Mouse (Mus musculus) embryo, embryonic 9.5 days (tissue): ENCODE data around the gene Atad2b.
"Not testable (repeated sequence)": the region's sequence is repeated elsewhere in the genome, so short reads cannot be mapped to it uniquely, and the experiment has no call there.

Experiments
- DNase-seq: peaks from one replicate; pipeline ENCODE4 v3.0.0-alpha.2; 2017; ENCODE audit errors: extremely low spot score

Atad2b gene

GRCm38 (mm10) chr12:4910496-4910895 is 6.7 kb upstream of the Atad2b start:
- not testable (repeated sequence) for DNase-seq

DNA sequence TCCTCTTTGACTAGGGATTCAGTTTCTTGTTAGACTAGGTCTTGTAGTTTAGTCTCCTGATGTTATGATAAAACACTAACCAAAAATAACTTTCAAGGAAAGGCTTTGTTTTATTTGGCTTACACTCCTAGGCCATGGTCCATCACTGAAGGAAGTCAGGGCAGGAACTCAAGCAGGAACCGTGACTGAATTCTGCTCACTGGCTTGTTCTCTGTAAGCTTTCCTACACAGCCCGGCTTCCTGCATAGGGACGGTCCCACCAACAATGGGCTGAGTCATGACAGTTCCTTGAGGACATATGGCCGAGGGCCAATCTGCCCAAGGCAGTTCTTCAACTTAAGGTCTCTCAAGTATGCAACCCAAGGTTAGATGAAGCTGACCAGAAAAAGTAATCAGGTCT is 5.4 kb upstream of the Atad2b start:
- DNase-seq = no peak

GRCm38 (mm10) chr12:4914441-4914840 is 2.7 kb upstream of the Atad2b start:
- DNase-seq = no peak

- DNase-seq = no peak
Observed at GRCm38 (mm10) chr12:4914944-4915343, 2.2 kb upstream of the Atad2b start.

GRCm38 (mm10) chr12:4917805-4918591 is 845 bp downstream of the Atad2b start:
- DNase-seq = peak; percentile 78

GRCm38 (mm10) chr12:4928197-4928596 is 11.0 kb downstream of the Atad2b start:
- no peak for DNase-seq

GRCm38 (mm10) chr12:4930820-4931548 is 13.8 kb downstream of the Atad2b start:
- DNase-seq = no peak

GRCm38 (mm10) chr12:4952272-4952671 is 35.1 kb downstream of the Atad2b start:
- DNase-seq = no peak

DNA sequence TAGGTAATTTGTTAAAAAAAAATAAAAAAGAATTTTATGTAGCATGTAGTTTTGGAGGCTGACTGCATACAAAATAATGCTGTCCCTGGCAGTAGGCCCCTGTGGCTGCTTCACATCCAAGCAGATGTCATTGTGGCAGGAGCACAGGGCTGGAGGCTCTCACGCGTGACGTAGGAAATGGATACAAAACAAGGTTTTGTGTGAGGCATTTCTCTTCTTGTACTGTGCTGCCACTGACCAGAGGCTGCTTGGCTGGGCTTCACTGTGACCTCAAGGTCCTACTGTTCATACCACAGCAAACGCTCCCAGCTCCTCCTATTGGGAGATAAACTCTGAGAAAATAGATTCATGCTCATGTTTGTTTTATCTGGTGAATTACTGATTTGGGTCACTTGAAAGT is 36.0 kb downstream of the Atad2b start:
- no peak for DNase-seq

GRCm38 (mm10) chr12:4972939-4973338 is 55.8 kb downstream of the Atad2b start:
- DNase-seq = peak; percentile 32

- DNase-seq = no peak
Observed at GRCm38 (mm10) chr12:4978324-4978723, 61.2 kb downstream of the Atad2b start.

DNA sequence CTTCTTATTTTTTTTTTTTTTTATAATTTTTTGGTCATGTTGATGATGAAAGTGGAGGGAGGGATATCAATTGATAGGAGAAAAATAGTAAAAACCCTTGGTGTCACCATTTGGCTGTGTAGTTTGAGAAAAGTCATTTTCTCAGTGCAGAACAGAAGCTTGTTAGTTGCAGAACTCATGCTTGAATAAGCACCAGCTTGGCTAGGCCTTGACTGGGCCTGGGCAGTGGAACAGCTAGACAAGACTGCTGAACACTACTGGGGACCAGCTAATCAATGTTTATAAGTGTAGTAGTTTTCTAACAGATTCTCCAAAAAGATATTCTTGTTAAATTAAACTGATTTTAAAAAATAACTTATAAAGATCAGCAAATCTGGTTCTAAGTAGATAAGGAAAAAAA is 79.8 kb downstream of the Atad2b start:
- no peak for DNase-seq

DNA sequence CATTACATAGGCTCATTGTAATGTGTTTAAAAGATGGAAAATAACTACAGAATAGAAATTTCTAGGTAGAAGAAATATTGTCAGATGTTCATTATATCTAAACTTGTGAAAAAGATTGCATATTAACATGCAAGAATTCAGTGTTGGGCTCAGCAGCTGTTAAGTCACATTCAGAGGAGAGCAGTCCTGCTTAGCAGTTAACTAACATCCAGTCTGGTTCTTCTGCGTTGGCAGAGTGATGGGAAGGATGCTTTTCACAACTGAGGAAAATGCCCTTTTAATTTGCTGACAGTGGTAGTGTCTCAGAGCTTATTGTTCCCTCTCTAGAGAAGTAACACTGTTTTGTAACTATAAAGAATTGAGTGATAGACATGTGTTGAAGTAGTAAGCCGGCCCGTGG is 88.2 kb downstream of the Atad2b start:
- DNase-seq = no peak

GRCm38 (mm10) chr12:5005776-5006175 is 88.6 kb downstream of the Atad2b start:
- DNase-seq = not testable (repeated sequence)

GRCm38 (mm10) chr12:5008638-5009037 is 91.5 kb downstream of the Atad2b start:
- DNase-seq = not testable (repeated sequence)

DNA sequence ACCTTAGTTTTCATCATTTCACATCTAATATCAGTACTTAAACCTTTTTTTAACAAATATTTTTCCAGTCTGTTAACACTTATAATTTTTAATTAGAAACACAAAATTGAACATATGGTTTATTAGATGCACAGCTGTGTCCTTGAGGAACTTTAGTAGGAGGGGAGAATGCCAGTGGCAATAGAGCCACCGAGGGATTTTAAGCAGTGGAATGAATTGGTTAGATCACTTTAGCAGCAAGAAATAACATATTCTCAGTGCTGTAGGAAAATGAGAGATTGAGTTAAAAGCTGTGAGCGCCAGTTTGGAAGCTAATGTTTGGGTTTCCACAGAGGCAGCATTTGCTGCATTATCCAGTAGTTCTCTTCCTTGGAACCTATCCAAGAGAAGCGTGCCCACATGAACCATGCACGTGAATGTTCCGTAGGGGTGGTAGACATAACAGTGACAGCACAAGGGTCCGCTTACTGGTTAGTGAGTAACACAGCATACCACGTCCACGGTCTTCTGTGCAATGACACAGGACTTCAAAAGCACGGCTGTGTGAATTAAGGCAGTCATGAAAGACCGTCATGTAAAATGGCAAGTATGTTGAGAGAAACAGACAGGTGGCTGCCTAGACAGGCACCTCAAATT is 108.2 kb downstream of the Atad2b start:
- no peak for DNase-seq

GRCm38 (mm10) chr12:5029035-5029434 is 111.9 kb downstream of the Atad2b start:
- no peak for DNase-seq

- no peak for DNase-seq
Observed at GRCm38 (mm10) chr12:5038008-5038407, 120.9 kb downstream of the Atad2b start.

- no peak for DNase-seq
Observed at GRCm38 (mm10) chr12:5044141-5044540, 127.0 kb downstream of the Atad2b start.

DNA sequence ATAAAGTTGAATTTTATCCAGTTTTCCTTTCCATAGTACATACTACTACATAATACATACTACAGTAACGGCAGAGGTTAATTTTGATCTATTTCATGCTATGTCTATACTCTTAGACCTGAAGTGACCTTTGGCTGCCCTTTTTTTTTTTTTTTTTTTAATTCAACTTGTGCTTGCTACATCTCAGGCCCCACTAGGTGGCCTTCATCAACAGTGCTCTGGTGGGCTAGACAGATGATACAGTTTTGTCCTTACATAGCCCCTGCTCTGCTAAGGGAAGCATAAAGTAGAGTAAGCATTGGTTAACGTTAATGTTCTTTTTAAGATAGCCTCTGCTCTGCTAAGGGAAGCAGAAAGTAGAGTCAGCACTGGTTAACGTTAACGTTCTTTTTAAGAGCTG is 131.0 kb downstream of the Atad2b start:
- no peak for DNase-seq

DNA sequence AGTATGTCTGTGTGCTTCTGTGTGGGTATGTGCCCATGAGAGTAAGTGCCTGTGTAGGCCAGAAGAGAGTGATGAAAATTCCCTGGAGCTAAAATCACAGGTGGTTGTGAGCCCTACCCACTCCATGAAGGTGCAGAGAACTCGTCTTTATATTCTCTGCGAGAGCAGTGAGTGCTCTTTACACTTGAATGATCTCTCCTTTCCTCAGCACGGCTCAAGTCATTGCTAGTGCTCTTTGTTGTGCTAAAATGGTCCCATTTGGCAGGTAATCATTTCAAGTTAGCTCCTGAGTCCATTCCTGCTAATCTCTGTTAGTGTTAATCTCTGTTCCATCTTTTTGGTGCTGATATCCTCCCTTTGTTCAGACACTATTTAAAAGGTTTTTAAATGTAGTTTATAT is 150.4 kb downstream of the Atad2b start:
- DNase-seq = no peak

DNA sequence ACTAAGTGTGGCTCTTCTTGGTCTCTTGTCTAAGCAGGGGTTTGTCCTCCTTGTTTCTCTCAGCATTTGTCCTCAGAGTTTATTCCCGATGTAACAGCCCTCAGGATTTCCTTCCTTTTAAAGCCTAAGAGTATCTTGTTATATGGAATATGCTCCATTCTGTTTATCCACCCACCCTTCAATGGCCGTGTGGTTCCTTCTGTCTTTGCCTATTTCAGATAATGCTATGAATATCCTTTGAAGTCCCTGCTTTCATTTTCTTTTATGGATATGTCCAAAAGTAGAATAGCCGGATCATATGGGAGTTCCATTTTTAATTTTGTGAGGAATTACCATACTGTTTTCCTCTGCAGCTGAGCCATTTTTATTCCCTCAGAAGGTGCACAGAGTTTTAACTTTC is 153.0 kb downstream of the Atad2b start:
- no peak for DNase-seq

GRCm38 (mm10) chr12:5073191-5073590 is 156.0 kb downstream of the Atad2b start:
- DNase-seq = no peak
